Mouse (Mus musculus) layer of hippocampus, adult 9-11 months (tissue): ENCODE measurements around the gene Ciz1.
A peak's percentile ranks its signal among the peaks of the same experiment; 100 is the strongest.

ENCODE experiments used
- DNase-seq: peaks from one replicate; pipeline ENCODE4 v3.0.0; 2022

Gene Ciz1

DNA sequence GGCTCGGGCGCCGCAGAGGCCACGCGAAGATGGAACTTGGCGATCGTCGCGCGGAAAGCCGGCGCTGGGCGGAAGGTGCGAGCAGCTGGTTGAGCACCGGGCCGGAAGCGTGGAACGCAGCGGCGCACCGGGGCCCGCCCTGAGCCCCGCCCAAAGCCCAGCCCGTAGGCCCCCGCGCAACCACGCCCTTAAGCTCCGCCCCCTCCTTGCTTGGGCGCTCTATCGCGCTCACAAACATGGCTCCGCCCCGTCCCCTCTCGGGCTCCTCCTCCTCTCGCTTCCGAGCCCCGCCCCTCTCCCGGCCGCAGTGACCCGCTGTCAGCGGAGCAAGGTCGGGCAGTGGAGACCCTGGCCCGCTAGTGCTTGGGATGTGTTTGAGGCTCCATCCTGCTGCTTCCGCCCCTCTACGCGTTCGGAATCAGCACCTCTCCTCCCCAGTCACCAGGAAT, 29.7 kb downstream of the Ciz1 start, which contains the start of gene 1110008P14Rik:
1110008P14Rik (minus strand) TSS at position 164 of the 449 bp plus-strand sequence.
- DNase-seq, result peak; percentile 92

DNA sequence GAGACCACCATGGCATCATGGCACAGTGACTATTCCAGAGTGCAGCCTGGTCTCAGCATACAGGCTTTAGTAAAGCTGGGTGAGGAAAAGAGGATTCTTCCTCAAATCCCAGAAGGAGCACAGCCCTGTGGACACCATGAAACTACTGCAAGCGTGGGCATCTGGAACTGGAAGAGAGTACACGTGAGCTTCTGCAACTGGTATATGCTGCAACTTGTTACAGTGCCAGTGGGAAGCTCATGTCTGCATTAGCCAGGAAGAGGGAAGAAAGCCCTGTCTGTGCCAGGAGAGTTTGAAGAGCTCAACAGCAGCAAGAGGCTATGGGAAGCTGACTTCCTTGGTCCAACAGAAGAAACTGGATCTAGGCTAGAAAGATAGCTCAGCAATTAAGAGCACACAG, 30.6 kb downstream of the Ciz1 start:
- no peak for DNase-seq

DNA sequence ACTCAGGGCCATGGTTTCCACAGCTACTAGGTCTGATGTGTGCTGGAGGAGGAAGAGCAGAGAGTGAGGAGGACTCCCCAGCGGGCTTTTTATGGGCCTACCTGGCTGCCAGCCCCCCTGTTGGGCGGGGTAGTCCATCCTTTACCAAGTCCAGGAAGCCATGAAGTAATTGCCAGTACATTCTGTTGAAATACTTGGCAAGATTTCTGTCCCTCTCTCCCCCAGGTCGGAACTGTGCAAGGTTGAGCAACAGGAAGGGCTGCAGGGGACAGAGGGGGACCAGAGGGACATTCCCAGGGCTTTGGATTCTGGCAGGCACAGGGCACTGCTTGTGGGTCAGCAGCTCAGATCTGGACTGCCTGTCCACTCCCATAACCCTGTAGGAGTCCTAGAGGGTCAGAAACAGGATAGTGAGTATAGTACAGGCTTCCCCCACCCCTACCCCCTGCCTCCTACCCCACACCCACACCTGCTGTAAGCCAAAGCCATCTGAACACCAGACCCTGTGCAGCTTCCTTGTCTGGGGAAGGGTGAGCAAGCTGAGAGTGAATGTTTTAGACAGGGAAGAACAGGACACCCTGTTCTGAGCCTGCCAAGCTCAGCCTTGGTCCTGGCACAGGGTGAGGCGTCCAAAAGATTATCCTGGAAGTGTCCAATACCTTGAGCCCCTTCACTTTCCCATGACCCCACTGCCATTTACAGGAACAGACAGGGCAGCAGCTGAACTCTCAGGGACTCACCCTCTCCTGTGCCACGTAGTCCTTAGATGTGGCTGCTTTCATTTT, 35.8 kb downstream of the Ciz1 start, which contains the start of gene Lcn2:
Lcn2 (minus strand) TSS at position 547 of the 785 bp plus-strand sequence.
- DNase-seq, result no peak

DNA sequence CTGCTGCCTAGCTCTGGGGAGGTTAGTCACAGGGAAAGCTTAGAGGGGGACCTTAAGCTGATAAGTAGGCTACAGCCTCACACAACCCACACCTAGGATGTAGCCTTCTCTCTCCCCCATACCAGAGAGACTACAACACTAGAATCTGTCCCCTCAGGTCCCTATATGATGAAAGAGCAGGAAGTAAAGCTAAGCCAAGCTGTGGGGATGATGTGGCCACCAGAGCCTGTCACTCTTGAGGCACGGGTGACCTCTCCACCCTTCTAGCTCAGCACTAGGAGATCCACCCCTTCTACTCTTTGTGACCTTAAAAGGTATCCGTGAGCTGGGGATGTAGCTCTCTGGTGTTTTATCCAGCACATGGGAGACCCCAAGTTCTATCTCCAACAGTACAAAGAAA, 37.0 kb downstream of the Ciz1 start:
- no peak for DNase-seq

DNA sequence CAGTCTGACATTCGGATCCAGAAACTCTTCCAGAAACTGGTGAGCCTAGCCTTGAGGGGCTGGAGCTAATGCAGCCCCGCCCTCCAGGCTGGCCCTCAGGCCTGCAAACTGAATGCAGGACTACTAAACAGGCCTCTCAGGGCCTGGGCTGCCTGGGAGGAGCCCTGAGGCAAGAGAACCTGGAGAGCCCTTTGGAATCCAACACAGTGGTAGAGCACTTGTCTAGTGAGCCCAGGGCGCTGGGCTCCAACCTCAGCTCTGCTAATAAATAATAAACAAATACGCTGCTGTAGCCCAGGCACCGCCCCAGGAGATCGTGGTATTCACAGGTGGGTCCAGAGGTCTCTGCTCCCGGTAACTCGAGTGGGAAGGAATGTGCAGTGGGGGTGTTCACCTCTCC, 38.7 kb downstream of the Ciz1 start:
- DNase-seq, result no peak

DNA sequence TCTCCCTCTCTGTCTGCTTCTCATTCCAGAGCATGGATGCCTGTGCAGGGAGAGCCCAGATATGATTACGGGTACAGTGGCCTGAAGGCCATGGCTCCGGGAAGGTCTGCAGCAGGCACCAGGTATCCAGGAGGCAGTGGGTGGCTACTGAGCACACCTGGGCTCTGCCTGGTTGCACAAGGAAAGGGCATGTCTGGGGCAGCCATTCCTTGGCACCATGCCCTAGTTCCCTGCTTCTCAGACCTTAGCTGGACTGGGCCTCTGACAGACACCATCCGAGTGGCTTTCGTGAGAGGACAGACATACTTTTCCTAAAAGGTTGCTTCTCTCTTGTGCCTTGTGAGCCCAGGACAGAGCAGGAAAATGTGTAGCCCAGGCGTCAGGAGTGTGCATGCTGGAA, 39.9 kb downstream of the Ciz1 start:
- DNase-seq, result no peak

DNA sequence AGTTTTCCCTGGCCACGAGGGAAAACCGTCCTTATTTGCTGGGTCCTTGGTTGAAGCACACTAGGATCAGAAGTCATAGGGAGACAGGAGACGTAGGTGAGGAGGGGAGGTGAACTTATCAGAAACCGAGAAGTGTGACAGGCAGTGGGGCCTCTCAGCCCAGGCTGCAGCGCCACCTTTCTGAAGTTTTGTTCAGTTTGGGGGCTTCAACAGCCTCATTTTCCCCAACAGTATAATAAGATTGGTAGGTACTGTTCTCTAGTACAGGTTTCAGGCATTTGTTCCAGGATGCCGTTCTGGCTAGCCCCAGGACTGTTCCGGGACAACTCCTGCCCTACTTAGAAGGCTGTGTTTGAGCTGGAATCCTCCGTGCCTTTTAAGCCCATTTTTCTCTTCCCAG, 42.8 kb downstream of the Ciz1 start:
- no peak for DNase-seq

DNA sequence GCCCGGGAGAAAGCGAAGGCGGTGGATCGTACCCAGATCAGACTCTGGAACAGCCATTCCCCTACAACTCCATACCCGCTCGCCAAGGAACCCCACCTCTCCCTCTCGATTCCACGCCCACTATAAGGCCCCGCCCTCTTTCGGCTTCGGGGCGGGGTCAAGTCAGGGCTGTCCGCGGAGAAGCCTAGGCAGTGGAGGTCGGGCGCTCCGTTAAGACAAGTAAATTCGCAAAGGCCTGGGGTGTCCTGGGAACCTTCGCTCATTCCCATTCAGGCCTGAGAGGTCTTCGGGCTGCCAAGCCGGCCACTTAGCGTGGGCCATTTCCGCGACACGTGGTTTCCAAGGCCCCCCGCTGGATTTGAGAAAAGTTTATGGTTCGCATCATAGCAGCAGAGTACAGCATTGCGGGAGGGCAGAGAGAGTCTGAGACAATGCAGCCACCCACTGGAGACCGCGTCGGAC, 43.4 kb downstream of the Ciz1 start, which contains the start of gene Ptges2:
Ptges2 (plus strand) TSS at position 413 of the 462 bp plus-strand sequence.
- peak; percentile 92 for DNase-seq

DNA sequence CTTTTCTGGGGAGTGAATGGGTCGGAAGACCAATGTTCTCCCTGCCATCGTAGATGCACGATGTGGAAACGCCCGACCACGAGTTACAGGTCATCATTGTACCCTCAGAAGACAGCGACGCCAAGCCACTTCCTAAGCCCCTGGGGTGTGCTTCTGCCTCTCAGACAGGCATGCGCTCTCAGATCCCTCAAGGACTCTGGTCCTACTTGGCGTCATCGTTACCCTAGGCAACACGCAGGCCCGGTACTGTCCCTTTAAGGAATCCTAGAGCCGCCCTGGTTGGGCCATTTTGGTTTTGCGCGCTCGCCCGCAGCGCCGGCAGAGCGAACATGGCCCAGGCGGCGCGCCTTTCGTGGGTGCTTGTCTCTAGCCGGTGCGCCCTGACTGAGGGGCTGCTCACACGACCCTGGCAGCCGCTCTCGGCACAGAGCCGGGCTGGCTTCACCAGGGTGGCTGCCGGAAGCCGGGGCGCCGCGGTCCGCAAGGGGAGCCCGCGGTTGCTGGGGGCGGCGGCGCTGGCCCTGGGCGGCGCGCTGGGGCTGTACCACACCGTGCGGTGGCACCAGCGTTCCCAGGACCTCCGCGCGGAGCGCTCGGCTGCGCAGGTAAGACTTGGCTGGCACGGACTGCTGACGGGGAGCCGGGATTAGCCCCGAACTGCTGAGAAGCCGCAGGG, 44.0 kb downstream of the Ciz1 start:
- peak; percentile 96 for DNase-seq

DNA sequence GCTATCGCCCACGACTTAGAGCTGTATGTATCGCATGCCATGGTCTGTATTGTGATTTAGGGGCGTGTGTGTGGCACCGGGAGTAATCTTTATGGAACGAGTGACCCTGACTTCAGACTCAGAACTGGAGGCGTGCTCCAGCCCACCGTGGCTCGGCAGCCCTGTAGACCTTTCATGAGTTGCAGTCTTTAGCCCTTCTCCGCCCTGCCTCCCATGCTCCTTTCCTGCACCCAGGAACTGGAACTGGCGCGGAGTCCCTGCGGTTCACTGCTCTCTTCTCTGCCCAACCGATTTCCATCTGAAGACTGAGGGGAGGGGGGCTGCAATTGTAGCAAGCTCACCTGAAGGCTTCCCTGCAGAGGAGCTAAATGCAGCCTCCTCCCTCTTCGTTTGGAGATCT, 44.6 kb downstream of the Ciz1 start:
- DNase-seq, result no peak

DNA sequence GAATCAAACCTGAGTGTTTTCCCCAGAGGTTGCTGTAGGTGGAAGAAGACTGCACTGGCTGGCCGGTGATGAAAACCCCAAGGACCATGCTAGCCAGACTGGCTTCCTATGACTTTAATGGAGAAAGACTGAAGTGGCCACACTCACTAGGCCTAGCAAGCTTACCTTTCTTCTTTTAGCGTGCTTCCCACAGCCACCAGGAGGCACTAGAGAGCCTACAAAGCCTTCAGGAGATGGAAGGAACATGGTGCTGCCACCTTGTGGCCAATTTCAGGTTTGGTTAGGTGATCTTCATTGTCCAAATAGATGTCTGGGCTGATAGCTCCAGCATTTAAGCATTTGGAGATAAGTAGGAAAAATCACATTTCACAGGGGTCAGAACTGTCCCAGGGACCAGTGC, 52.5 kb downstream of the Ciz1 start:
- peak; percentile 92 for DNase-seq

DNA sequence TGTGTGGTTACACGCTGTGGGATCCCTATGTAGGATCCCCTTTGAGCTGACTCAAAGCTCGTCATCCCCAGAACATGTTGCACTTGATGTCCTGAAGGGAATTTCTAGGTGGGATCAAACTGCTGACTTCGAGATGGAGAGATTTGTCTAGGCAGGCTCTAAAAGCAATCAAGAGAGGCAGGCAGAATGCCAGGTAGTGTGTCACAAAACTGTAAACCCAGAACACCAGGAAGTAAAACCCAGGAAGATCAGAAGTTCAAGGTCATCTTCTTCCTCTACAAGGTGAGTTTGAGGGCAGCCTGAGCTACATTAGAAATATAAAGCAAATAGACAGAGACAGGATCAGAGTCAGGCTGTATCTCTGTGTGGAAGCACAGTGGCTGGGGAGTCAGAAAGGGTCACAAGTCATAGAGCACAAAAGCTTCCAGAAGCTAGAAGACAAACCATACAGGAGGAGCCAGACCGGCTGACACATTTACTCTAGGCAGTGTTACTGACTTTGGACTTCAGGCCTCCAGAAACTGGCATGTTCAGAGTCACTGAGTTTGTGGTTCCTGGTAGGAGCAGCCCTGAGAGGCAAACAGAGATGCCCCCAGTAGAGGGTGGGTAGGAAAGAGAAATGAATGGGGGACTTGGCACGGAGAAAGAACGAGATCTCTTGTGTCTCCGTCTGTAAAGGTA, 55.2 kb downstream of the Ciz1 start:
- no peak for DNase-seq

DNA sequence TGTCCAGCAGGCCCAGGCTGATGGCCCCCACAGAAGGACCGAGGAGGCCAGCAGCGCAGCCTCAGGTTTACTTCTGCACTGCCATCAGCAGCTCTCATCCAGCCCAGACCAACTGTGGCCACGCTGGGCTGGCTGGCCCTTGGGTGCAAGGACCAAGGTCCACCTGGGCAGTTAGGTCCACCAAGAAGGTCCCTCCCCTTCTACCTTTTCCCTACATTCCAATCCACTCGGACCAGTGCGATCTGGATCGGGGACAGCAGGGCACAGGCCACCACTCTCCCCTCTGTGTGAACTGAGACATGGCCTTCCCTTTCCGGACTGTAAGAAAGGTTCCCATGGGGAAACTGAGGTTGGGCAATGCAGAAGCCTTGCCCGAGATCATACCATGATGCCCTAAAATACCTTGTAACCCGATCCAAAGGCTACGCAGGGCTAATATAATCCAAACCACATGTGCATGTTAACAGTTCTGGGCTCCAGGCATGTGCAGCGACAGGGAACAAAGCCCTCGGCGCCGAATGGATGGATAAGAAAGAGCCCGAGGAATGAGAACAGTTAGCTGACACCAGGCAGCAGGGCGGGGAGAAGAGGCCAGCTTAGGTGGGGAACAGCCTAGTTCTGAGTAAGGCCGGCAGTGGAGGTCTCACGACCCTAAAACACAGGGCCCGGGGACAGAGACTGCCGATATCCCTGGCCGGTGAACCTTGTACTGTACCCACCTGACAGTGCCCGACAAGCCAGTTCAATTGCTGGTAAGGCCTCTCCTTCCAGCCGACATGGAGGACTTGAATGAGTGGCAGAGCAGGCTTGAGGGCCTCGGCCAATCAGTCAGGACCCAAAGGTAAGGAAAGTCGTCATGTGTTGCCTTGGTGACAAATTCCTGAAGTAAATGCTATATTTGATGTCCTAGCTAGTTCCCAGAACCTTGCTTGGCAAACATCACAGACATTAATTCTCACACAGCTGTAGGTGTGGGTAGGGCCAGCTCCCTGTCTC, 56.6 kb downstream of the Ciz1 start:
- no peak for DNase-seq

DNA sequence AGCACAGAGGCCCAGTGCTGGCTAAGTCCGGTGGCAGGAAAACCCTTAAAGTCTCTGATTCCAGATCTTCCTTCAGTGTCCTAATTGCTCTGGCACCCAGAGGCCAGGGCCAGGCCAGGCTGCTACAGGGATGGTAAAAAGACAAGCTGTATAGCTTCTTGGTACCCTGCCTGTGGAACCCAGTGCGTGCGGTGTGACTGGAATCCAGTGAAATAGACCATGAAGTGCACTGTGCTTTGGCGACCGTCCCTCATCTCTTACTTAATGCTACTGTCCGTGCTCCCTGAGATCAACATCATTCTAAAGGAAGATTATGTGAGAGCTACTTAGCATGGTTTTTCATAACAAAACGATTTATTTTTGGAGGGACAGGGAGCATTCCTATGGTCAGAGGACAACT, 59.3 kb downstream of the Ciz1 start:
- DNase-seq, result no peak

DNA sequence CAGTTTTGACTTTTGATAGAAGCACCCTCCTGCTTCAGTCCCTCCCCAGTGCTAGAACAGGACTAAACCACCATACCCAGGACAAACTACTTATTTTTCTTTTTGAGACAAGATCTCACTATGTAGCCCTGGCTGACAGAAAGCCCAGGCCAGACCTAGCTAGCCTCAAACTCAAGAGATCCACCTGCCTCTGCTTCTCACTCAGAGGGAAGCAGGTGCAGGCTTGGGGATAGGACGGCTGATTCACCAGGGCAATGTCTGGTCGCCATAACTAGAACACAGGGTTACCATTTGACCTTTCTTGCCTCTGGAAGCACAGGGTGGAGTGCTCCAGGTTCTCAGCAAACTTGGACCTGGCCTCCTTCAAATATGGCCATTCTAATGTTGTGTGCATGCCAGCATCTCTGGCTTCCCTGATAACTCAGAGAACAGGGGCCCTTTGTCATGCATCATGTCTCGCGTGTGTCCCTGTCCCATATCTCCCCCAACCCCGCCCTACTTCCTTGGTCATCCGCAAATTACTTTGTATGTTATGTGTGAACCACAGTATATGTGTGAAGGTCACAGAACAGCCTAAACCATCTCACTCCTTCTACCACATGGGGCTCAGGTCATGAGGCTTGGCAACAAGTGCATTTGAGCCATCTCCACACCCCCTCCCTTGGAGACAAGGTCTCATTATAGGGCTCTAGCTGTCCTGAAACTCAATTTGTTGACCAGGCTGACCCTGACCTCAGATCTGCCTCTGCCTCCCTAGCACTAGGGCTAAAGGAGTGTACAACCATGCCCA, 60.8 kb downstream of the Ciz1 start:
- no peak for DNase-seq

DNA sequence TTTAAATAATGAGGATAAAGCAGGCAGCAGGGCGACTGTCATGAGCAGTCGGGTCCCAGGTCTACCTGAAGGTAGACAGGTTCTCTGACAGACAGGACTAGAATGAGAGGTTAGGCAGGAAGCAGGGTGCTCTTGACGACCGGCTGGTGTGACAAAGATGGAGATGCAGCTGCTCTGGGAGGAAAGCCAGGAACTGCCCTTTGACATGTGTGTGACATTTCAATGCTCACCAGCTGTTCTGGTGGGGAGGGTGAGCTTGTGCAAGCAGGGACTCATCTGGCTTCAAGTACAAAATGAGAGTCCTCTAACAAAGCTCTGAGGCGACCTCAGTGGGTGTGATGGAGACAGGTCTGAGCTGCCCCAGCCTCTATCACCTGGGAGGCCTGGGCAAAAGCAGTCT, 61.8 kb downstream of the Ciz1 start:
- DNase-seq, result no peak

DNA sequence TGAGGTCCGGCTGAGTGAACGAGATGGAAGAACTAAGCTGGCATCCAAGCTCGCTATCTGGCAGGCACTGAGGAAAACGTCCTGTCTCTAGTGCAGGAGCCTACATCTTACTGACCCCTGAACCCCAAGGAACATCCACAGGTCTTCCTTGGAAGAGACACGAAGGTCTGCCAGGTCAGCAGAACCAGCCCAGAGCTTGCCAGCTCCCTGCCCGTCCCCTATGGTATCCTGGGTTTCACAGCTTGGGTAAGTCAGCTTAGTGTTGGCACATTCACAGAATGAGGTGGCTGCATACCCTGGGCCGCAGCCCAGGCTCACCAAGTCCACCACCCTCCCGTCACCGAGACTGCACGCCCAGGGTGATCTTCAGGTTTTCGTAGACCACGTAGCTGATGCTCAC, 63.7 kb downstream of the Ciz1 start:
- DNase-seq, result no peak

DNA sequence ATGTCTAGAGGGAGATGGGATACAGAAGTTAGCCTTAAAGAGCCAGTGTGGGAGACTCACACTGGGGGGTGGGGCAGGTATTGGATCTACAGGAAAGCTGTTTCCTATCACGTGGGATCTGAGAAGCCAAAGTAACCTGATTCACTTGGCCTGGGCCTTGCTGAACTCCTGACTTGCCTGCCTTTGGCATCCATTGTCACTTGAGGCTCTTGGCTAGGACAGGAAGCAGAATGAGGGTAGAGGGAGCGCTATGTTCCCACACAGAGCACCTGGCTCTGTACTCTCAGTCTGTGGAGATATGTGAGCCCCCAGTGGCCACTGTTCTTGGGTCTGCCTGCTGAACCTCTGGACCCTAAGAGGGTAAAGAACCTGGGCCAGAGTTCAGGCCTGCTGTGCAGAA, 64.4 kb downstream of the Ciz1 start:
- no peak for DNase-seq

DNA sequence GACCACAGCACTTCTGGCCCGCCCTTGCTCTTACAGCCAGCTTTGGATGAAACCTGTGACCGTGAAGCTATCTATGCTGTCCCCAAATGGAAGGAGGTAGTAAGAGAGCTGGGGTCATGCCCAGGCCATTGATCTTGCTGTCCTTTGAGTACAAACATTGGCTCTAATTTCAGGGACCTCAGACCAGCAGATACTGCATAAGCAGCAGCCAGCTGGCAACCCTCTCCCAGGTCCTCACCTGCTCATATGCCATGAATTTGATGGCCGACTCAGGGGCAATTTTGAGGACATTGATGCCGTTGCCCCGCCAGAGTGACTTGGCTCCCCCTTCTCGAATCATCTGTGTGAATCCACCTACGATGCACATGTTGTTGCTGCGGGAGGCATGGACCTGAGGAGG, 65.4 kb downstream of the Ciz1 start:
- no peak for DNase-seq

DNA sequence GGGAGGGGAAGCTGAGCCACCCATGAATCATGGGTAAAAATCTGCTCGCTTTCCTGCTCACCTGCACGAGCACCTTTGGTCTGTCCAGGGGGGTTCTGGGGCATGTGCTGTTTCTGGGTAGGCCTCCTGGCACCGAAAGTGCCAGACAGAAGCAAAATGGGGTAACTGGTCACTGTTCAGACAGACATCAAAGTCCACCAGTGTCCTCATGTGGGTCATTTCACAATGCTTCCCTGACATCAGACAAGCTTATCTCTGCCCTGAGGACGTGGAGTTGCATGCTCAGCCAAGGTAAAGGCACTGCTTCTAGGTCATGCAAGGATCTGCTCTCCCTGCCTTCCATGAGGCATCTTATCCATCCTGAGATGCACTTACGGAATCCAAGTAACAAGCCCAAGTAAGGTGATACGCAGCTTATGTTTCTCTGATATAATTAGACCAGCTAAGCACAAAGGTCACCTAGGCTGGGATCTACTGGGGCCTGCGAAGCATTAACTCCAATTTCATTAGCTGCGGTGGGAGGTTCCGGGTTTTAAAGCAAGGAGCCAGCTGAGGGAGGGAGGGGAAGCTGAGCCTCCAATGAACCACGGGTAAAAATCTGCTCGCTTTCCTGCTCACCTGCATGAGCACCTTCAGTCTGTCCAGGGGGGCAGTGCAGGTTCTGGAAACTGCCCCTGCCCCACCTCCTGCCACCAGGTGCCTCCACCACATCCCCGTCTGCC, 66.5 kb downstream of the Ciz1 start:
- no peak for DNase-seq

DNA sequence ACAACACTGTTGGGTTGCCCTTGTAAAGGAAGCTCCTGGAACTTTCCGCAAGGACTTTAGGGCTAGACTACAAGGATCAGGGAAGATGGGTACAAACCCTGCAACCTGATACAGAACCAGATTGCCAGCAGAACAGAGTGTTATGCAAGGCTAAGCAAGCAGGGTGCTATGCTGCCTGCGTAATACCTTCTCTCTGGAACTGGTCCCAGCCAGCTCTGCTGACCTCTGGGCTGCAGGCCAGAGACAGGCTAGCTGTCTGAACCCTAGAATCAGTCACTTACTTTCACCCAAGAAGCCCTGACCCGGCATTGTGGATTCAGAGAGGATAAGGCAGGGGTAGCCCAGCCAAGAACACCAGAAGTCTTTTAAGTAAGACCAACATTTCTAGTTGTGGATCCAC, 67.2 kb downstream of the Ciz1 start:
- DNase-seq, result no peak
